Mouse (Mus musculus) ES-E14 (cell line): ENCODE data around the gene Msgn1. TPM values are rescaled to one million over a fixed set of nuclear protein-coding genes. Genes with fewer than 3 reads are reported as not detected.

Experiments used
- DNase-seq: peaks from one replicate; pipeline ENCODE4 v3.0.0-alpha.2; 2013; ENCODE audit warnings: low read depth, low spot score
- H3K27ac ChIP-seq: 2 replicates; pipeline ENCODE4 v1.5.1; 2012; ENCODE audit warnings: low read depth, mild to moderate bottlenecking, low read length, moderate library complexity, mixed read lengths; ENCODE audit not compliant: poor library complexity, insufficient read depth, severe bottlenecking
- H3K36me3 ChIP-seq: 2 replicates; pipeline ENCODE4 v1.6.1; 2012; ENCODE audit warnings: mild to moderate bottlenecking, low read length, moderate library complexity, mixed read lengths; ENCODE audit not compliant: control insufficient read depth, poor library complexity, insufficient read depth, severe bottlenecking
- H3K4me1 ChIP-seq, 2 experiments: fragments of 150-350 bp in 1 of 2; sonication (generic) in 1 of 2; 2 replicates each; pipeline ENCODE4 v1.6.1; 2012; ENCODE audit warnings: low read length in 2 of 2, mild to moderate bottlenecking in 1 of 2, mixed read lengths in 1 of 2; ENCODE audit not compliant: control insufficient read depth in 2 of 2, insufficient read depth in 2 of 2, poor library complexity in 1 of 2
- H3K4me3 ChIP-seq, 2 experiments: fragments of 150-350 bp in 1 of 2; sonication (generic) in 1 of 2; 2 replicates each; pipeline ENCODE4 v1.5.1; 2012; ENCODE audit warnings: low read length in 2 of 2, low read depth in 1 of 2, mild to moderate bottlenecking in 1 of 2, mixed read lengths in 1 of 2; ENCODE audit not compliant: insufficient read depth in 1 of 2, poor library complexity in 1 of 2, severe bottlenecking in 1 of 2
- H3K9ac ChIP-seq: 2 replicates; pipeline ENCODE4 v1.6.1; 2012; ENCODE audit warnings: low read depth, mild to moderate bottlenecking, low read length, mixed read lengths; ENCODE audit not compliant: poor library complexity, insufficient read depth, severe bottlenecking
- H3K9me3 ChIP-seq: fragments of 150-350 bp; sonication (generic); 2 replicates; pipeline ENCODE4 v1.6.1; 2012; ENCODE audit warnings: low read depth, mild to moderate bottlenecking, low read length; ENCODE audit not compliant: control insufficient read depth, insufficient read depth
- CHD2 ChIP-seq: IDR thresholded peaks from 2 replicates; pipeline ENCODE4 v1.6.1; 2014; ENCODE audit warnings: mild to moderate bottlenecking, low read depth, low read length, inconsistent platforms
- HCFC1 ChIP-seq: IDR thresholded peaks from 2 replicates; pipeline ENCODE4 v1.6.1; 2012; ENCODE audit warnings: low read length, inconsistent platforms, borderline replicate concordance; ENCODE audit not compliant: insufficient read depth
- MAFK ChIP-seq: IDR thresholded peaks from 2 replicates; pipeline ENCODE4 v1.6.1; 2014; ENCODE audit warnings: mild to moderate bottlenecking, low read depth, low read length, inconsistent platforms; ENCODE audit not compliant: insufficient read depth
- ZC3H11A ChIP-seq: IDR thresholded peaks from 2 replicates; pipeline ENCODE4 v1.6.1; 2012; ENCODE audit warnings: low read depth, mild to moderate bottlenecking, inconsistent platforms, low read length, borderline replicate concordance
- ZNF384 ChIP-seq: IDR thresholded peaks from 2 replicates; pipeline ENCODE4 v1.6.1; 2012; ENCODE audit warnings: low read depth, low read length, inconsistent platforms
- in situ Hi-C, 2 experiments: fragments of 600-800 bp; cut with MboI; formaldehyde crosslinking; loops; one replicate each; pipeline ENCODE4 v1.15.1; 2025; ENCODE audit warnings: low sequenced_read_pairs in 2 of 2, inconsistent platforms in 1 of 2; ENCODE audit not compliant: unreplicated experiment in 2 of 2
- total RNA-seq: library from RNA; depleted of rRNA; stranded (reverse); fragments of 300-350 nt; gene quantifications from 2 replicates; pipeline ENCODE4 v1.2.3, GENCODE M21; 2012; rRNA removed

Msgn1 gene
- total RNA-seq, 1 experiment, result not detected

DNA sequence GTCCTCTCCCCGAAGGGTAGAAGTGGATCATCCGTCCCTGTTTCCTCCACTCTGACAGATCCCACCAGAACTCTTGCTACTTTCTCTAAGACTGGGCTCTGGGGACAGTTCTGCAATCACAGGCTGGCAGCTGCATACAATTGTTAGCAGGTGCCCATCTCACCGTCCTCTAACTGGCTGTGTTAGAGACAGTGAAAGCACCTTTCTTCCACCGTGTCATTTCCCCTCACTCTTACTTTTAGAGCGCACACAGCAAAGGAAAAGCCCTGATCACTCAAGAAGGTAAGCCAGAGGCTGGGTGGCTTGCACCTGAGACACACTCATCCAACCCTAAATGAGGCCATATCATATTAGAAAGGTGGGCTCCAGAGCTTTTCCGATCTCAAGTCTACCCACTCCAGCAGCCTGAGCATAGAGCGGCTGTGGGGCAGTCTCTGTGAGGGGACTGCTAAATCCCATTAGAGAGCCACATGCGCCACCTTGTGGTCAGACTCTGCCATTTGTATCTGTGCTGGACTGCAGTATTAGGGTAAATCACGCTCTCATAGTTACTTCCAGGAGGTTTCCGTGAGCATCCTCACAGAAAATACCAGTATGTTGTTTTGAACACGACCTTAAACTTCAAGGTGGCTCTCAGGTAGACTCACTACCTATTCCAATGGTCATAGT, 30.2 kb downstream of the Msgn1 start:
- no peak overlapping the region for H3K27ac ChIP-seq
- TF ChIP-seq CHD2 (no peak), ZNF384 (no peak), ZC3H11A (peak; percentile 99), MAFK (no peak), HCFC1 (no peak)
- no peaks in the 10 kb centered on the region for H3K36me3 ChIP-seq
- H3K9ac ChIP-seq, result no peak overlapping the region
- no peaks in the 10 kb centered on the region for H3K4me1 ChIP-seq
- no peak overlapping the region for H3K4me3 ChIP-seq
- H3K9me3 ChIP-seq, result no peaks in the 10 kb centered on the region
- in situ Hi-C loops, result loop anchor here (10.0 to 25.0 kb wide), 3 partner anchors 316 to 574 kb away; no protein-coding TSS in a partner anchor
- DNase-seq, result peak; percentile 88

DNA sequence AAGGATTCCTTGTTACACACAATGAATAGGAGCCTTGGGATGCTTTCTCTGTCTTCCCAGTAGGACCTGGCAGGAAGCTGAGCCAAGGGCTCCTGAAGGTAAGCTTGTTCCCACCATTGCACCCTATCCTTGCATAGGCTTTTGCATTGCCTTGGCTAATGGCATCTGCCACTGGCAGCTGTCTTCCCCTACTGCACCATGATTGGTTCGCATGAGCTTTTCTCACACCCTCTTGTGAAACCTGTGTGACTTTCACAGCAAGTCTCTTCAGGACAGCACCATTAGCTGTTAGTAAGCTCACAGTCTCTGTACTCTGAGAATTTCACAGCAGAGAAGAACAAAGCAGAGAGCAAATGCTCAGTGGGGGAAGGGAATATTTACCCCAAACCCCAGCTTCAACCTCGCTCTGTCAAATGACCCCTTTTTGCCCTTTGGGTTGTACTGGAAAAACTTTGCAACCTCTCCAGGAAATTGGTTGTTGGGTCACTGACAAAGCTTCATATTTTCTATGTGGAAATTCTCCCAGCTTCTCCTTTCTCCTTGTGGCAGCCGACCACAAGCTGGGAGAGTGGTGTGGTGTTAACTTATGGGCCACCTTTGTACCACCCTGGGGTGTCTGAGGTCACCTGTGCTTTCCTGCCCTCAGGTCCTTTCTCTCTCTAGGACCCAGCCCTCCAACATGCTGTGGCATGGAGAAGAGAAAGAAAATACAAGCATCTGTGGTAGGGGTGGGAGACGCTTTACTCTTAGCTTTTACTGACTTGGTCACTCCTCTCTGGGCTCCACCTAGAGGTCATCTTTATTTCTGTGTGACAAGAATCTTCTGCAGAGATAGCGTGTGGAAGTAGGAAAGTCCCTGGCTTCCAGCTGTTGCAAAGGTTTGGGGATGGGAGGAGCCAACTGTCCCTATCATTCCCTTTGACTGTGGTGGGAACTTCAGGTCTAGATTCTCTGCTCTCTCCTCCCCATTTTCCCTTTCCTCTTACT, 31.1 kb downstream of the Msgn1 start:
- Histone ChIP-seq H3K9me3 (no peaks in the 10 kb centered on the region), H3K27ac (no peak overlapping the region), H3K4me3 (no peak overlapping the region), H3K36me3 (no peaks in the 10 kb centered on the region), H3K9ac (no peak overlapping the region), H3K4me1 (no peaks in the 10 kb centered on the region)
- DNase-seq, result no peak
- in situ Hi-C loops, result loop anchor here (10.0 to 25.0 kb wide), 3 partner anchors 315 to 573 kb away; no protein-coding TSS in a partner anchor
- TF ChIP-seq ZC3H11A, result no peak
- TF ChIP-seq CHD2, result no peak
- no peak for TF ChIP-seq MAFK
- no peak for TF ChIP-seq HCFC1
- no peak for TF ChIP-seq ZNF384

GRCm38 (mm10) chr12:11158670-11159069, 50.1 kb downstream of the Msgn1 start:
- H3K4me3 ChIP-seq, result no peak overlapping the region
- no peaks in the 10 kb centered on the region for H3K9me3 ChIP-seq
- no peak overlapping the region for H3K27ac ChIP-seq
- in situ Hi-C loops, result loop anchor here in 1 of 2 experiments (25.0 kb wide), 2 partner anchors 346 to 1571 kb away; no protein-coding TSS in a partner anchor
- no peak for TF ChIP-seq HCFC1
- no peak for TF ChIP-seq MAFK
- no peak for TF ChIP-seq ZNF384
- H3K36me3 ChIP-seq, result no peaks in the 10 kb centered on the region
- H3K9ac ChIP-seq, result no peak overlapping the region
- H3K4me1 ChIP-seq, result no peaks in the 10 kb centered on the region
- no peak for DNase-seq

Other genes starting within 250 kb of the Msgn1 start
- 2.5 and 2.6 TPM in 2 replicates for gene Kcns3, start 57.9 kb downstream of the Msgn1 start, total RNA-seq
- 19.8 and 23.4 TPM in 2 replicates for gene Gen1, start 56.8 kb upstream of the Msgn1 start, total RNA-seq
- 54.3 and 61.4 TPM in 2 replicates for gene Smc6, start 56.9 kb upstream of the Msgn1 start, total RNA-seq
- not detected in 2 replicates for gene Vsnl1, start 227.6 kb upstream of the Msgn1 start, total RNA-seq
- gene Rad51ap2, start 247.1 kb upstream of the Msgn1 start, total RNA-seq, result 0.18 and 0.21 TPM in 2 replicates